Mouse (Mus musculus) embryonic facial prominence, embryonic 15.5 days (tissue): ENCODE data around the gene Slc22a5. TPM values are rescaled to one million over a fixed set of nuclear protein-coding genes. Genes with fewer than 3 reads are reported as not detected.
"Not testable (repeated sequence)": the region's sequence is repeated elsewhere in the genome, so short reads cannot be mapped to it uniquely, and the experiment has no call there.

Experiments used
- ATAC-seq: fragments of 200-750 bp; cut with Nextera tagmentation; 2 replicates; pipeline ENCODE4 v1.8.0; 2017; ENCODE audit warnings: low read depth, moderate TSS enrichment; ENCODE audit not compliant: insufficient number of reproducible peaks, low FRiP score, low TSS enrichment
- H3K27ac ChIP-seq: fragments of 300-500 bp; sonication (generic); replicated peaks from 2 replicates; pipeline ENCODE4 v1.5.1; 2015; ENCODE audit warnings: mild to moderate bottlenecking, inconsistent platforms
- H3K27me3 ChIP-seq: fragments of 300-500 bp; sonication (generic); 2 replicates; pipeline ENCODE4 v1.6.1; 2015; ENCODE audit warnings: inconsistent platforms
- H3K36me3 ChIP-seq: fragments of 300-500 bp; sonication (generic); 2 replicates; pipeline ENCODE4 v1.6.1; 2015; ENCODE audit warnings: mild to moderate bottlenecking, inconsistent platforms
- H3K4me1 ChIP-seq: fragments of 300-500 bp; sonication (generic); 2 replicates; pipeline ENCODE4 v1.6.1; 2015; ENCODE audit warnings: inconsistent platforms
- H3K4me2 ChIP-seq: fragments of 300-500 bp; sonication (generic); replicated peaks from 2 replicates; pipeline ENCODE4 v1.6.1; 2015; ENCODE audit warnings: mild to moderate bottlenecking, inconsistent platforms
- H3K4me3 ChIP-seq: fragments of 300-500 bp; sonication (generic); replicated peaks from 2 replicates; pipeline ENCODE4 v1.5.1; 2015; ENCODE audit warnings: mild to moderate bottlenecking, inconsistent platforms
- H3K9ac ChIP-seq: fragments of 300-500 bp; sonication (generic); 2 replicates; pipeline ENCODE4 v1.6.1; 2015; ENCODE audit warnings: inconsistent platforms
- H3K9me3 ChIP-seq: fragments of 300-500 bp; sonication (generic); replicated peaks from 2 replicates; pipeline ENCODE4 v1.6.1; 2016; ENCODE audit warnings: inconsistent platforms
- WGBS: fragments of 180-500 bp; shearing (Covaris S2); methylation state at CpG from one replicate; pipeline ENCODE4 v1.1.7; 2015; 5-methylcytosine and 5-hydroxymethylcytosine counted together
- polyA plus RNA-seq: library from polyadenylated mRNA; unstranded; fragments of >200 nt; fragmentation: Nextera tagmentation; extraction: Ambion mirVana; gene quantifications from 2 replicates; pipeline ENCODE4 v1.2.1, GENCODE M21; 2015

Gene Slc22a5
- polyA plus RNA-seq, 1 experiment from 2014 or later, result 8.5 TPM

DNA sequence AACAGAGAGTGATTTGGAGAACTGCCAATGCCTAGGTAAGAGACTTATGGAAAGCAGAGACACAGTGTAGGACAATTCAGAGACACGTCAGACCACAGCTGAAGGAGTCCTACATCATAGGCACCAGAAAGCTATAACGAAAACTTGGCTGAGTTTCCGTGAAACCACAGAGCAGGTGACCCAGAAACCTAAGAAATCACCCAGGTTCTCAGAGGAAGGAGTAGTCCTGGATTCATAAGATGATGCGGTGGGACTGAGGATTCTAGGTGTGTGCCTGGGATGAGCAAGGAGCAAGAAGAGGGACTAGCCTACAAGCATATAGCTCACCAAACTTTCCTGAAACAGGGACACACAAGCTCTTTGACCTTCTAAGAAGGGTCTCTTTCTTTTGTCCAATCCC lies 3.2 kb downstream of the Slc22a5 start:
- ATAC-seq, result no peak
- Histone ChIP-seq H3K9me3 (no peaks in the 10 kb centered on the region), H3K4me1 (peaks cover 12% of the 10 kb centered on the region; the same call in 1 of the 2 replicates), H3K4me2 (no peak overlapping the region), H3K9ac (no peak overlapping the region), H3K27me3 (no peaks in the 10 kb centered on the region), H3K4me3 (no peak overlapping the region), H3K27ac (no peak overlapping the region), H3K36me3 (no peaks in the 10 kb centered on the region)
- 76% methylated on average over 4 of the region's 4 CpGs for WGBS

- no peak for ATAC-seq
- no peaks in the 10 kb centered on the region for H3K27me3 ChIP-seq
- H3K4me2 ChIP-seq, result no peak overlapping the region
- H3K27ac ChIP-seq, result no peak overlapping the region
- no peaks in the 10 kb centered on the region for H3K36me3 ChIP-seq
- H3K4me3 ChIP-seq, result no peak overlapping the region
- 95% methylated on average over 2 of the region's 2 CpGs for WGBS
- no peaks in the 10 kb centered on the region for H3K9me3 ChIP-seq
- H3K9ac ChIP-seq, result no peak overlapping the region
- no peaks in the 10 kb centered on the region for H3K4me1 ChIP-seq
These were observed 8.2 kb downstream of the Slc22a5 start for GRCm38 (mm10) chr11:53883287-53883686.

DNA sequence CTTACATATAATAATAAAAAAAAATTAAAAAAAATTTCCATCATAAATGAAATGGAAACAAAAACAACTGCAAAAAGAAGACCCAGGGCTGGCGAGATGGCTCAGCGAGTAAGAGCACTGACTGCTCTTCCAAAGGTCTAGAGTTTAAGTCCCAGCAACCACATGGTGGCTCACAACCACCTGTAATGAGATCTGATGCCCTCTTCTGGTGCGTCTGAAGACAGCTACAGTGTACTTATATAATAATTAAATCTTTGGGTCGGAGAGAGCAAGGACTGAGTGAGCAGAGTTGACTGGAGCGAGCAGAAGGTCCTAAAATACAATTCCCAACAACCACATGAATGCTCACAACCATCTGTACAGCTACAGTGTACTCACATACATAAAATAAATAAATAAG lies 13.4 kb downstream of the Slc22a5 start:
- H3K4me1 ChIP-seq, ATAC-seq, H3K4me3 ChIP-seq, H3K9ac ChIP-seq, H3K4me2 ChIP-seq, H3K36me3 ChIP-seq, H3K9me3 ChIP-seq, H3K27me3 ChIP-seq, H3K27ac ChIP-seq: not testable (repeated sequence)
- 82% methylated on average over 5 of the region's 5 CpGs for WGBS

DNA sequence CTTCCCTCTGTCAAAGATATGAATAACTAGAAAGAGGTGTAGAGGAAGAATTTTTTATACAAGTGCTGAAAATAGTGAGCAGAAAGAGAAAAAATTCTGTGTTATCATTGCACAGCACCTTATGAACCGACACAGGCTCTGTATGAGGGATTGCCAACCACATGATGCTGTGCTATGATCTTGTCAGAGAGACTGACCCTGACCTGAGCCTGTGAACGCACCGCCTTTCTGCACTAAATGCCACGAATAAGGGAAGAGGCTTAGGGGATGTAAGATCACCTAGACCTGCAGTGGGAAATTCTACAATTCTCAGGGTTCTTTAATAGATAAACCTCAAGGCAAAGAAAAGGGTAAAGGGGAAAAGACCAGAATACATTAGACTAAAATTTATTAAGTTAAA lies 15.0 kb downstream of the Slc22a5 start:
- ATAC-seq, result no peak
- Histone ChIP-seq H3K9ac (no peak overlapping the region), H3K4me1 (no peaks in the 10 kb centered on the region), H3K27ac (no peak overlapping the region), H3K4me2 (no peak overlapping the region), H3K4me3 (no peak overlapping the region), H3K9me3 (no peaks in the 10 kb centered on the region), H3K36me3 (peaks cover 18% of the 10 kb centered on the region), H3K27me3 (no peaks in the 10 kb centered on the region)
- 73% methylated on average over 4 of the region's 4 CpGs for WGBS

DNA sequence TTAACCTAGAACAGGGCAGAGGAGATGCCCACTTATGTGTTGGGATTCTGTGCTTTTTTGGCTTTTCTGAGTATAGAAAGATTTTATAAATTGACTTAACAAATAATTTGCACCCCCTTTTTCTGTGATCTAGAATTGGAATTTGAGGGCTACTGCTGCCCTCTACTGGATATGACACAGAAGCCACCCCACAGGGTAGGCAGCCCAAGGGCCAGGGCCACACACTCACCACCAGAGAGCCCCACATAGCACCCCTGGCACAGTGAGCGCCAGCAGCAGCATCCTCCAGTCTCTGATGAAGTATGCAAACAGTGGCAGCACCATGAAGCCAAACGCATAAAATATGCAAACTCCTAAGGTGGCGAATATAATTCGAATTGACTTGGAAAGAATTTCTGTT lies 16.8 kb downstream of the Slc22a5 start:
- H3K36me3 ChIP-seq, result peaks cover 22% of the 10 kb centered on the region
- WGBS, result 80% methylated on average over 4 of the region's 4 CpGs
- no peaks in the 10 kb centered on the region for H3K27me3 ChIP-seq
- no peak overlapping the region for H3K27ac ChIP-seq
- H3K9ac ChIP-seq, result no peak overlapping the region
- ATAC-seq, result no peak
- no peaks in the 10 kb centered on the region for H3K9me3 ChIP-seq
- no peaks in the 10 kb centered on the region for H3K4me1 ChIP-seq
- H3K4me3 ChIP-seq, result no peak overlapping the region
- H3K4me2 ChIP-seq, result no peak overlapping the region

- H3K9me3 ChIP-seq, H3K9ac ChIP-seq, ATAC-seq, H3K4me2 ChIP-seq, H3K4me3 ChIP-seq, H3K4me1 ChIP-seq, H3K27ac ChIP-seq, H3K27me3 ChIP-seq: not testable (repeated sequence)
- H3K36me3 ChIP-seq, result peaks cover 22% of the 10 kb centered on the region
- 66% methylated on average over 5 of the region's 5 CpGs for WGBS
These were observed 17.4 kb downstream of the Slc22a5 start for GRCm38 (mm10) chr11:53873909-53874704.

- Histone ChIP-seq H3K4me3 (no peak overlapping the region), H3K9me3 (no peaks in the 10 kb centered on the region), H3K4me2 (no peak overlapping the region), H3K27me3 (no peaks in the 10 kb centered on the region), H3K4me1 (no peaks in the 10 kb centered on the region), H3K36me3 (peaks cover 22% of the 10 kb centered on the region), H3K27ac (no peak overlapping the region), H3K9ac (no peak overlapping the region)
- 83% methylated on average over 2 of the region's 2 CpGs for WGBS
- ATAC-seq, result no peak
These were observed 19.5 kb downstream of the Slc22a5 start for GRCm38 (mm10) chr11:53871786-53872507.

GRCm38 (mm10) chr11:53869172-53869571 lies 22.3 kb downstream of the Slc22a5 start:
- Histone ChIP-seq H3K4me2 (no peak overlapping the region), H3K4me1 (no peaks in the 10 kb centered on the region), H3K27me3 (no peaks in the 10 kb centered on the region), H3K9me3 (no peaks in the 10 kb centered on the region), H3K36me3 (peaks cover 19% of the 10 kb centered on the region), H3K9ac (no peak overlapping the region), H3K4me3 (no peak overlapping the region), H3K27ac (no peak overlapping the region)
- 90% methylated on average over 5 of the region's 5 CpGs for WGBS
- no peak for ATAC-seq

- ATAC-seq, H3K9ac ChIP-seq, H3K4me2 ChIP-seq, H3K4me3 ChIP-seq, H3K4me1 ChIP-seq, H3K9me3 ChIP-seq, H3K27ac ChIP-seq, H3K27me3 ChIP-seq: not testable (repeated sequence)
- H3K36me3 ChIP-seq, result peaks cover 19% of the 10 kb centered on the region
- 49% methylated on average over 5 of the region's 5 CpGs for WGBS
These were observed 23.1 kb downstream of the Slc22a5 start for GRCm38 (mm10) chr11:53868323-53868722.

DNA sequence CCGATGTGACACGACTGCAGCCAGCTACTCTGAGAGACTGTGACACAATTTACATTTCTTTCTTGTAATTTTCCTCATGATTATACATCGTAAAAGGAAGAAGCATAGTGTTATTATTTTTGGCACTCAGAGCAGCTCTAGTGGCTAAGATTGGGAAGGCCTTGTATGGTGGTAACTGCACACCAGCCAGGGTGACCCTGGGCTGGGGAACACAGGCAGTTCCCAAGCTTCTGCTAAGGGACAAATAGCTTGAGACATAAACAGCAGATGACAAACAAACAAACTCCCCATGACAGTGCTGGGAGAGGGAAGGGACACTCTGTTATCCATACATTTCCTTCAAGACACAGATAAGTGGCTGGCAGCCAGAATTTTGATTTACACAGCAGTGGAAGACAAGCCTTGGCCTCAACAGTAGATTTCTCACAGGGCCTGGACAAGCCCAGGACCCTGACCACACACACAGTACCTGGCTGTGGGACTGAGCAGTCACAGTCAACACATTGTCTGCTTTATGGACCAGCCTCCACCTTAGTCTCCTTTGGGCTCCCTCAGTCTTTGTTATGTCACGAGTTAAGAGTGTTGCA lies 26.6 kb downstream of the Slc22a5 start:
- not testable (repeated sequence) for H3K4me3 ChIP-seq, H3K27ac ChIP-seq, H3K27me3 ChIP-seq, H3K9ac ChIP-seq, H3K4me1 ChIP-seq, H3K36me3 ChIP-seq, H3K4me2 ChIP-seq, H3K9me3 ChIP-seq, ATAC-seq
- 80% methylated on average over 2 of the region's 4 CpGs for WGBS

DNA sequence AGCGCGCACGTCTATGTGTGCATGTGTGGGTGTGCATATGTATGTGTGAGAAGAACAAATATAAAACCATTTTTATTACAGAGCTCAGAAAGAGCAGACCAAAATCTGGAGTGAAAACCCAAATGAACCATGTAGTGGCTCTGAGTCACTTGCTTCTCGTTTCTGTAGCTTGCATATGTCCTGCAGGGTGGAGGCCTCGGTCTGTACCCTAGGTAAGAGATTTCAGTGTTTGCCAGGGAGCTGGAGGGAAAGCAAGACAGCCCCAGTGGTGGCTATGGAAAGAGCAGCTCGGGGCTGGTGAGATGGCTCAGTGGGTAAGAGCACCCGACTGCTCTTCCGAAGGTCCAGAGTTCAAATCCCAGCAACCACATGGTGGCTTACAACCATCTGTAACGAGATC lies 30.5 kb downstream of the Slc22a5 start:
- not testable (repeated sequence) for H3K4me3 ChIP-seq, H3K27me3 ChIP-seq, H3K27ac ChIP-seq, H3K9me3 ChIP-seq, ATAC-seq, H3K4me2 ChIP-seq, H3K36me3 ChIP-seq, H3K9ac ChIP-seq, H3K4me1 ChIP-seq
- 70% methylated on average over 8 of the region's 9 CpGs for WGBS
